Mouse (Mus musculus): ENCODE data around the gene Sorcs2. TPM values are rescaled to one million over a fixed set of nuclear protein-coding genes. Genes with fewer than 3 reads are reported as not detected.

The Sorcs2 gene
- polyA plus RNA-seq, 1 experiment from 2014 or later, result 9.9 TPM

- H3K27ac ChIP-seq (replicated peaks in 1 of 2; ENCODE audit: control insufficient read depth in 1 of 2, insufficient read depth in 1 of 2, low read depth in 2 of 2, low read length in 2 of 2), result no peak overlapping the region
Measured at GRCm38 (mm10) chr5:36330472-36331155, 67.3 kb downstream of the Sorcs2 start.

GRCm38 (mm10) chr5:36326057-36327010 is 71.6 kb downstream of the Sorcs2 start:
- WGBS, result 82% methylated on average over 9 of the region's 9 CpGs
- no peak overlapping the region for H3K27ac ChIP-seq (replicated peaks in 1 of 2; ENCODE audit: control insufficient read depth in 1 of 2, insufficient read depth in 1 of 2, low read depth in 2 of 2, low read length in 2 of 2)
- no peak overlapping the region for H3K4me2 ChIP-seq (ENCODE audit: low read length)
- no peaks in the 10 kb centered on the region for H3K36me3 ChIP-seq (ENCODE audit: control insufficient read depth, insufficient read depth, low read length)
- ATAC-seq (ENCODE audit: insufficient number of reproducible peaks, insufficient read depth, low FRiP score, low read depth), result no peak
- H3K27me3 ChIP-seq (ENCODE audit: control insufficient read depth, insufficient read depth, low read length), result no peaks in the 10 kb centered on the region
- peaks cover 24% of the 10 kb centered on the region in 2 experiments for H3K4me1 ChIP-seq (ENCODE audit: control insufficient read depth in 2 of 2, insufficient read depth in 2 of 2, low read length in 2 of 2)
- no peak overlapping the region for H3K4me3 ChIP-seq (ENCODE audit: control insufficient read depth in 1 of 2, insufficient read depth in 1 of 2, low read depth in 1 of 2, low read length in 2 of 2)
- H3K9ac ChIP-seq (ENCODE audit: low read length), result no peak overlapping the region
- H3K9me3 ChIP-seq (ENCODE audit: control insufficient read depth, low read length), result no peaks in the 10 kb centered on the region

More at GRCm38 (mm10) chr5:36330472-36331155, 67.3 kb downstream of the Sorcs2 start:
- Histone ChIP-seq H3K4me2 (ENCODE audit: low read length) (peak overlapping the region; percentile 16; the same call in 1 of the 2 replicates), H3K9ac (ENCODE audit: low read length) (no peak overlapping the region), H3K4me1 (ENCODE audit: control insufficient read depth in 2 of 2, insufficient read depth in 2 of 2, low read length in 2 of 2) (peaks cover 8 to 15% of the 10 kb centered on the region in 2 experiments; a peak in 3 of 4 replicates), H3K4me3 (ENCODE audit: control insufficient read depth in 1 of 2, insufficient read depth in 1 of 2, low read depth in 1 of 2, low read length in 2 of 2) (no peak overlapping the region), H3K9me3 (ENCODE audit: control insufficient read depth, low read length) (no peaks in the 10 kb centered on the region), H3K27me3 (ENCODE audit: control insufficient read depth, insufficient read depth, low read length) (no peaks in the 10 kb centered on the region), H3K36me3 (ENCODE audit: control insufficient read depth, insufficient read depth, low read length) (no peaks in the 10 kb centered on the region)
- WGBS, result 38% methylated on average over 21 of the region's 21 CpGs
- no peak for ATAC-seq (ENCODE audit: insufficient number of reproducible peaks, insufficient read depth, low FRiP score, low read depth)

GRCm38 (mm10) chr5:36324140-36324572 is 73.8 kb downstream of the Sorcs2 start:
- H3K4me3 ChIP-seq (ENCODE audit: control insufficient read depth in 1 of 2, insufficient read depth in 1 of 2, low read depth in 1 of 2, low read length in 2 of 2), result no peak overlapping the region
- H3K27ac ChIP-seq (replicated peaks in 1 of 2; ENCODE audit: control insufficient read depth in 1 of 2, insufficient read depth in 1 of 2, low read depth in 2 of 2, low read length in 2 of 2), result no peak overlapping the region
- 39% methylated on average over 9 of the region's 9 CpGs for WGBS
- H3K4me2 ChIP-seq (ENCODE audit: low read length), result no peak overlapping the region
- peaks cover 16 to 18% of the 10 kb centered on the region in 2 experiments for H3K4me1 ChIP-seq (ENCODE audit: control insufficient read depth in 2 of 2, insufficient read depth in 2 of 2, low read length in 2 of 2)
- peak; percentile 47 for ATAC-seq (ENCODE audit: insufficient number of reproducible peaks, insufficient read depth, low FRiP score, low read depth)
- H3K9me3 ChIP-seq (ENCODE audit: control insufficient read depth, low read length), result no peaks in the 10 kb centered on the region
- H3K27me3 ChIP-seq (ENCODE audit: control insufficient read depth, insufficient read depth, low read length), result no peaks in the 10 kb centered on the region
- no peaks in the 10 kb centered on the region for H3K36me3 ChIP-seq (ENCODE audit: control insufficient read depth, insufficient read depth, low read length)
- 0 out of 2 replicates have a peak overlapping the region, but pooled peaks have one; percentile 23 for H3K9ac ChIP-seq (ENCODE audit: low read length)

GRCm38 (mm10) chr5:36323526-36323925 is 74.4 kb downstream of the Sorcs2 start:
- Histone ChIP-seq H3K27ac (replicated peaks in 1 of 2; ENCODE audit: control insufficient read depth in 1 of 2, insufficient read depth in 1 of 2, low read depth in 2 of 2, low read length in 2 of 2) (no peak overlapping the region), H3K9ac (ENCODE audit: low read length) (no peak overlapping the region), H3K27me3 (ENCODE audit: control insufficient read depth, insufficient read depth, low read length) (no peaks in the 10 kb centered on the region), H3K36me3 (ENCODE audit: control insufficient read depth, insufficient read depth, low read length) (no peaks in the 10 kb centered on the region), H3K9me3 (ENCODE audit: control insufficient read depth, low read length) (no peaks in the 10 kb centered on the region), H3K4me3 (ENCODE audit: control insufficient read depth in 1 of 2, insufficient read depth in 1 of 2, low read depth in 1 of 2, low read length in 2 of 2) (no peak overlapping the region), H3K4me1 (ENCODE audit: control insufficient read depth in 2 of 2, insufficient read depth in 2 of 2, low read length in 2 of 2) (peaks cover 16 to 18% of the 10 kb centered on the region in 2 experiments), H3K4me2 (ENCODE audit: low read length) (no peak overlapping the region)
- WGBS, result 0% methylated on average over 2 of the region's 2 CpGs
- peak; percentile 79 for ATAC-seq (ENCODE audit: insufficient number of reproducible peaks, insufficient read depth, low FRiP score, low read depth)

GRCm38 (mm10) chr5:36321581-36321980 is 76.4 kb downstream of the Sorcs2 start:
- Histone ChIP-seq H3K4me1 (ENCODE audit: control insufficient read depth in 2 of 2, insufficient read depth in 2 of 2, low read length in 2 of 2) (peaks cover 16 to 18% of the 10 kb centered on the region in 2 experiments), H3K36me3 (ENCODE audit: control insufficient read depth, insufficient read depth, low read length) (no peaks in the 10 kb centered on the region), H3K27me3 (ENCODE audit: control insufficient read depth, insufficient read depth, low read length) (no peaks in the 10 kb centered on the region), H3K27ac (replicated peaks in 1 of 2; ENCODE audit: control insufficient read depth in 1 of 2, insufficient read depth in 1 of 2, low read depth in 2 of 2, low read length in 2 of 2) (no peak overlapping the region), H3K9ac (ENCODE audit: low read length) (no peak overlapping the region), H3K9me3 (ENCODE audit: control insufficient read depth, low read length) (no peaks in the 10 kb centered on the region), H3K4me2 (ENCODE audit: low read length) (no peak overlapping the region), H3K4me3 (ENCODE audit: control insufficient read depth in 1 of 2, insufficient read depth in 1 of 2, low read depth in 1 of 2, low read length in 2 of 2) (no peak overlapping the region)
- ATAC-seq (ENCODE audit: insufficient number of reproducible peaks, insufficient read depth, low FRiP score, low read depth), result no peak
- WGBS, result 58% methylated on average over 8 of the region's 8 CpGs

- H3K4me2 ChIP-seq (ENCODE audit: low read length), result no peak overlapping the region
- no peak overlapping the region for H3K9ac ChIP-seq (ENCODE audit: low read length)
- H3K27me3 ChIP-seq (ENCODE audit: control insufficient read depth, insufficient read depth, low read length), result no peaks in the 10 kb centered on the region
- H3K9me3 ChIP-seq (ENCODE audit: control insufficient read depth, low read length), result no peaks in the 10 kb centered on the region
- WGBS, result 91% methylated on average over 8 of the region's 8 CpGs
- H3K4me3 ChIP-seq (ENCODE audit: control insufficient read depth in 1 of 2, insufficient read depth in 1 of 2, low read depth in 1 of 2, low read length in 2 of 2), result no peak overlapping the region
- no peaks in the 10 kb centered on the region for H3K36me3 ChIP-seq (ENCODE audit: control insufficient read depth, insufficient read depth, low read length)
- peaks cover 16 to 18% of the 10 kb centered on the region in 2 experiments for H3K4me1 ChIP-seq (ENCODE audit: control insufficient read depth in 2 of 2, insufficient read depth in 2 of 2, low read length in 2 of 2)
- no peak overlapping the region for H3K27ac ChIP-seq (replicated peaks in 1 of 2; ENCODE audit: control insufficient read depth in 1 of 2, insufficient read depth in 1 of 2, low read depth in 2 of 2, low read length in 2 of 2)
- no peak for ATAC-seq (ENCODE audit: insufficient number of reproducible peaks, insufficient read depth, low FRiP score, low read depth)
Measured at GRCm38 (mm10) chr5:36320667-36321066, 77.3 kb downstream of the Sorcs2 start.

- Histone ChIP-seq H3K4me2 (ENCODE audit: low read length) (no peak overlapping the region), H3K27ac (replicated peaks in 1 of 2; ENCODE audit: control insufficient read depth in 1 of 2, insufficient read depth in 1 of 2, low read depth in 2 of 2, low read length in 2 of 2) (no peak overlapping the region), H3K9ac (ENCODE audit: low read length) (no peak overlapping the region), H3K27me3 (ENCODE audit: control insufficient read depth, insufficient read depth, low read length) (no peaks in the 10 kb centered on the region), H3K9me3 (ENCODE audit: control insufficient read depth, low read length) (no peaks in the 10 kb centered on the region), H3K36me3 (ENCODE audit: control insufficient read depth, insufficient read depth, low read length) (no peaks in the 10 kb centered on the region), H3K4me1 (ENCODE audit: control insufficient read depth in 2 of 2, insufficient read depth in 2 of 2, low read length in 2 of 2) (peaks cover 18 to 23% of the 10 kb centered on the region in 2 experiments), H3K4me3 (ENCODE audit: control insufficient read depth in 1 of 2, insufficient read depth in 1 of 2, low read depth in 1 of 2, low read length in 2 of 2) (no peak overlapping the region)
- no peak for ATAC-seq (ENCODE audit: insufficient number of reproducible peaks, insufficient read depth, low FRiP score, low read depth)
- 65% methylated on average over 6 of the region's 6 CpGs for WGBS
Measured at GRCm38 (mm10) chr5:36317641-36318368, 80.1 kb downstream of the Sorcs2 start.

Measured in heart, embryonic 14.5 days (tissue).